Mouse (Mus musculus) spleen, adult 2 months (tissue): ENCODE data around the gene Mapk10. TPM values are rescaled to one million over a fixed set of nuclear protein-coding genes. Genes with fewer than 3 reads are reported as not detected.

Source experiments
- DNase-seq, 2 experiments: peaks; one replicate each; pipeline versions ENCODE4 v3.0.0 to v3.0.0-alpha.2; 2012 to 2021; ENCODE audit warnings: low spot score in 2 of 2, low read depth in 1 of 2
- H3K27ac ChIP-seq: fragments of 200-500 bp; 2 replicates; pipeline ENCODE4 v1.5.1; 2012; ENCODE audit warnings: low read length, inconsistent platforms; ENCODE audit not compliant: insufficient read depth
- H3K27me3 ChIP-seq: fragments of 200-500 bp; 2 replicates; pipeline ENCODE4 v1.6.1; 2012; ENCODE audit warnings: mild to moderate bottlenecking, moderate library complexity, low read length, inconsistent platforms; ENCODE audit not compliant: control insufficient read depth, insufficient read depth
- H3K36me3 ChIP-seq: fragments of 200-500 bp; 2 replicates; pipeline ENCODE4 v1.6.1; 2012; ENCODE audit warnings: mild to moderate bottlenecking, low read length, inconsistent platforms; ENCODE audit not compliant: control insufficient read depth, insufficient read depth
- H3K4me1 ChIP-seq: fragments of 200-500 bp; 2 replicates; pipeline ENCODE4 v1.6.1; 2011; ENCODE audit warnings: inconsistent platforms; ENCODE audit not compliant: control insufficient read depth, insufficient read depth, insufficient read length
- H3K4me3 ChIP-seq: fragments of 200-500 bp; 2 replicates; pipeline ENCODE4 v1.5.1; 2011; ENCODE audit warnings: mild to moderate bottlenecking, inconsistent platforms; ENCODE audit not compliant: insufficient read depth, insufficient read length; ENCODE audit errors: extremely low read depth
- CTCF ChIP-seq: fragments of 200-500 bp; IDR thresholded peaks from 2 replicates; pipeline ENCODE4 v1.5.1; 2011; ENCODE audit warnings: mild to moderate bottlenecking, inconsistent platforms; ENCODE audit not compliant: insufficient read depth, insufficient read length, insufficient replicate concordance; ENCODE audit errors: extremely low read depth
- POLR2A ChIP-seq: fragments of 200-500 bp; IDR thresholded peaks from 2 replicates; pipeline ENCODE4 v1.6.1; 2011; ENCODE audit warnings: low read depth, low read length, inconsistent platforms
- polyA plus RNA-seq: library from polyadenylated mRNA; depleted of rRNA; stranded (reverse); fragments of >200 nt; gene quantifications from 2 replicates; pipeline ENCODE4 v1.2.3, GENCODE M21; 2012; rRNA removed

Mapk10 gene
- polyA plus RNA-seq, 1 experiment = 0.05 TPM

GRCm38 (mm10) chr5:102858047-102858446 lies 353.1 kb downstream of the Mapk10 start:
- Histone ChIP-seq H3K4me3 (no peak overlapping the region), H3K4me1 (no peaks in the 10 kb centered on the region), H3K36me3 (peaks cover 2% of the 10 kb centered on the region; the same call in 1 of the 2 replicates), H3K27me3 (no peaks in the 10 kb centered on the region), H3K27ac (no peak overlapping the region)
- TF ChIP-seq CTCF (no peak), POLR2A (no peak)
- DNase-seq = no peak

Other genes with a start within 250 kb of the Mapk10 start
- gene Ptpn13, start 213.9 kb upstream of the Mapk10 start, polyA plus RNA-seq = 1.8 and 2.5 TPM in 2 replicates